Mouse (Mus musculus) ovary, postnatal 14 days (tissue): ENCODE data around the gene Cst6.
A peak's percentile ranks its signal among the peaks of the same experiment; 100 is the strongest.
"Not testable (repeated sequence)": the region's sequence is repeated elsewhere in the genome, so short reads cannot be mapped to it uniquely, and the experiment has no call there.

Experiments used
- DNase-seq: peaks from one replicate; pipeline ENCODE4 v3.0.0; 2022; ENCODE audit warnings: low spot score

Cst6 gene

DNA sequence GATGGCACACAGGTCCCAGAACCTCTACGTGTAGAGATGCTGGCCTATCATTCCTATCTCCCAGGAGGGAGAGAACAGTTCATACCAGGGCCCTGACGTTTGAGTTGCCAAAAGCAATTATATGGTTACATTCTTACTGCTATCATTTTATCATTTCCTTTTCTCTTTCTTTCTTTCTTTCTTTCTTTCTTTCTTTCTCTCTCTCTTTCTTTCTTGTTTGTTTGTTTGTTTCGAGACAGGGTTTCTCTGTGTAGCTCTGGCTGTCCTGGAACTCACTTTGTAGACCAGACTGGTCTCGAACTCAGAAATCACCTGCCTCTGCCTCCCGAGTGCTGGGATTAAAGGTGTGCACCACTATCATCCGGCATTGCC lies at the start of gene Cst6:
Cst6 (minus strand) TSS at position 73 of the 372 bp plus-strand sequence.
- DNase-seq = not testable (repeated sequence)

DNA sequence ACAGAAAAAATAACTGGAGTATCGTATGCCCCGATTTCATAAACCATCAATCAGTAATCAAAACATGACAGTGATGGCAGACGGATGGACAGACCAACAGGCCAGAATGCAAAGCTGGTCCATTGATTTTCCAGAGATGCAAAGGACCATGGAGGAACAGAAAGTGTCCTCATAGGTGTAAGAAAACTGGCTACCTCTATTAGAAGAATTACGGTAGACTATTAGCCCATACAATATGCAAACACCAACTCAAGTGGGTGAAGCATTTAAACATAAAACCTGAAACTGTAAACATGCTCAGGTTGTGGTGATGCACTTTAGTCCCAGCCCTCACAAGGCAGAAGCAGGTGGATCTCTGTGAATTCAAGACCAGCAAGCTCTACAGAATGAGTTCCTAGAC lies 46.0 kb upstream of the Cst6 start:
- no peak for DNase-seq

DNA sequence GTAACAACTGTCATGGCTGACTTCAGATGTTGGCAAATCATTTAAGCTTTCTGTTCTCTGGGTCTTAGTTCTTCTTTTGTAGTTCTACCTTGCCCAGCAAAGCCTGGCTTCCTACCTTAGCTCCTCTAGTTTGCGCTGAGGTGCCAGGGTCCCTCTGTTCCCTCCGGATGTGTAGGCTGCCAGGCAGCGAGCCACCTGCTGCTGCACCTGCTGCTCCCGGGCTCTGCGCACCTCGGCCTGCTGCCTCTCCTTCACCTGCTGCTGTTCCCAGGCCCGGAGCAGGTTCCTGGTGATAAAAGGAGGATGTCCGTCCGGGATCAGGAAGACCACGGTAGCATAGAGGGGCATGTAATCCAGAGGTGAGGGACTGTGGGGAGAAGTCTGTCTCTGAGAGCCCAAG lies 44.8 kb upstream of the Cst6 start:
- no peak for DNase-seq

DNA sequence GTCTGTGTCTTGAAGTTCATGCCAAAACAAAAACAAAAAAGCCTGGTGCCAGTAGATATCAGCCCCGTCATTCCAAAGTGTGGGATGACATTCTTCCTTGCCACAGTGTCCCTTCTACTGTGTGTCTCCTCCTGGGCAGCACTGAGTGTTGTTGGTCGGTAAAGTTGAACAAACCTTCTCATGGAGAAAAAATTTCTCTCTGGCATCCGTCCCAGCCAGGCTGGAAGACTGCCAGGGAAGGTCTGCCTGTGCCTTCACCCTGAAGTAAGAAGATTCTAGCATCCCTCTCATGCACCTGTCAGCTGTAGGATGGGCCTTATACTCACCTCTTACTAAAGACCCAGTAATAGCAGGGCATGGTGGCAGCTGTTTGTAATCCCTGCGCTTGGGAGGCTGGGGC lies 43.5 kb upstream of the Cst6 start:
- peak; percentile 76 for DNase-seq

DNA sequence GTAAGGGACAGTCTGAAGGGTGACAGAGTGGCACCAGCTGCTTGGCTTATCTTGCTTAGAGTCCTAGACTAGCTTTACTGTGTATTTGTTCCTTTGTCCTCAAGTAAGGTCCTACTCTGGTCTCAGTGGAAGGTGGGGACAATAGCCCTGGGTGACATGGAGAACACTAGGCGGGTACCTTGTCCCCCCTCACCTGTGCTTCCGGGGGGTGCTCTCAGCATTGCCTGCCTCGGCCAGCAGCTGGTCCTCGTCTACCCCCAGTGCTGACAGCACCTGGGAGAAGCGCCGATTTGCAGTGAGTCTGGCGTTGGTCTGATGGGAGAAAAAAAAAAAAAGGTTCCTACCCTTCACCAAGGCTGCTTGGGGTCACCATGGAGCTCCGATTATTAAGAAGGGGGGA lies 41.0 kb upstream of the Cst6 start:
- DNase-seq = no peak

DNA sequence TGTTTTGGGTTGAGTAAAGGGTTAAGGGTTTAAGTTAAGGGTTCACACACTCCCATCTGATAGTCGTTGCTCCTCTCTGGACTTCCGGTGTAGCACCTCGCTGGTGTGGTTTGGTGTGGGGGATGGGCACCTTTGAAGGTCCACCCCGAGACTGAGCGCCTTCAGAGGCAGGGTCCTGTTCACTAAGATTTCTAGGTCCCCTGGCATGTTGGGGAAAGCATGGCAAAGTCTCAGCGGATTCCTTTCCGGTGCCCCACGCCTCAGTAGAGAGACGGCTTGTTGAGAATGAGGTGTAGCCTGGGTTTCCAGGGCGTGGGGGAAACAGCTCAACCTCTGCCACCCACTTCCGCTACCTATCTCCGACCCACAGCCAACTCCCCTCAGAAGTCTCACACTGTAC lies 40.3 kb upstream of the Cst6 start:
- DNase-seq = peak; percentile 37

DNA sequence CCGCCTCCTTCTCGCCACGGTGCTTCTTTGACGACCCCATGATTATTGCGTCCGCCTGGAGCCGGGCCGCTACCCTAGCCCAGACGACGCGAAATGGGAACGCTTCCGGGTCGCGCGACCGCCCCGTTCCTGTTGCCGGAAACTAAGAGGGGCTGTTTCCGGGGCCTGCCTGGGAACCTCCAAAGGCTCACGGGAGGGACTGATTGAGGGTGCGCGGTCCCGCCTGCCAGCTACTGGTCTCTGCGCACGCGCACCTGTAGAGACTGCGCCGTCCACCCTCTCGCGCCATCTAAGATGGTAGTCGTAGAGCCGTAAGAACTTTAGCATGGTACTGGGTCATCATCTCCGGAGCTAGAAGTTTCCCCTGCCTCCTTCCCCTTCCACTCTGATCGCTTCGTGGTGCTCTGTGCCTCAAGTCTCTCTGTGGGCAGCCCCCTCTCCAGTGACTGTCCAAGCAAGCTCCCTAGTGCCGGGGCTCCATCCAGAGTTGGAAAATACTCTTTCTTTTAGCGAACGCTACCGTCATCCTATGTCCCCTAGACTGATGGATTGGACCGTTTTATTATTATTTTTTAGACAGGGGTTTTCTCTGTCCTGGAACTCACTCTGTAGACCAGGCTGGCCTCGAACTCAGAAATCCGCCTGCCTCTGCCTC lies 39.3 kb upstream of the Cst6 start, which contains the start of gene Sart1:
Sart1 (minus strand) TSS at position 116 of the 655 bp plus-strand sequence.
- DNase-seq = peak; percentile 85

DNA sequence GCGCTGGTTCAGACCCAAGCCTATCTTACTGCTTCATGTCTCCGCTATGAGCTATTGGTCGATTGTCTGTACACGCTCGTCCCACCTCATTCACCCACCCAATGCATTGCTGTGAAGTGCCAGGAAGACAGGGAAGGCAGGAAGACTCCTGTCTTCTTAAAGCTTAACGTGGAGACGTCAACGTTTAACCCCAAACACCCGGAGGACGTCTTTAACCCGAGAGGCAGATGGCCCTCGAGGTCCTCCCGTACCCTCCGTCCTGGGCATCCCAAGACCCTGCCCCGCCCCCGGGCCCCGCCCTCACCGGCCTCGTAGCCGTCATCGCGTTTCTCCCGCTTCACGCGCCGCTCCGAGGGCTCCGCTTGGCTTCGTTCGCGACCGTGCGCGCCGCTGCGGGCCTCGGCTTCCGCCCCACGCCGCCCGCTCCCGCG lies 38.7 kb upstream of the Cst6 start:
- DNase-seq = no peak

DNA sequence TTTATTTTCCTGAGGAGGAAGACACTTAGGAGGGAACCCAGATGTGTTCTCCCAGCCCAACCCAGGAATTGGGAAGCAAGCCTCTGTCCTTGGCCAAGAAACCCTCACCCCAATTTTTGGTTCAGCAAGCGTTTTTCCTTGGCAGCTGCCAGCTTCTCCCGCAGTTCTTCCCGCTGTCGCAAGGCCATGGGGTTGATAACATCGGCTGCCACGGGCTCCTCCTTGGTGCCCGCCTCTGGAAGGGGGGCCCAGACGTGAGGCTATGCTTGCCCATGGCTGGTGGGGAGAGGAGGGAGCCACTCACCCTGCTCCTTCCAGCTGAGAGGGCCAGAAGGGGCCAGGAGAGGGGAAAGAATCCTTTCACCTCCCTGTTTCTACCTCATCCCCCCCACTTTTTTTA lies 35.3 kb upstream of the Cst6 start:
- DNase-seq = no peak

DNA sequence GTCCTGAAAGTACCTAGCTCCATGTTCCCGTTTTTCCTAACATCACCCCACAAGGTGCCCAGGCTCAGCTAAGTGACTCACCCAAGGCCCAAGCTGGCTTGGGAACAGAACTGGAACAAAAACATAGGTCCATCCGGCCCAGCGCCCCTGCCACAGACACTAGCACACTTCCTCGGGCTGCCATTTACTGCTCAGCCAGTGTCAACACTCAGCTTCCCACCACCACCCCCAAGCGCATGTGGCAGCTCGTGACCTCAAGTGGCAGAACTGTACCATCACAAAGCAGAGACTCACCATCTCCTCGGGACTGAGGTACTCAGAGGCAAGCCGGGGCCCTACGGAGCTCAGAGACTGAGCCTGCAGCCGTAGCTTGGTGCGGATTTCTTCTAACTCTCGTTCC lies 34.0 kb upstream of the Cst6 start:
- no peak for DNase-seq

DNA sequence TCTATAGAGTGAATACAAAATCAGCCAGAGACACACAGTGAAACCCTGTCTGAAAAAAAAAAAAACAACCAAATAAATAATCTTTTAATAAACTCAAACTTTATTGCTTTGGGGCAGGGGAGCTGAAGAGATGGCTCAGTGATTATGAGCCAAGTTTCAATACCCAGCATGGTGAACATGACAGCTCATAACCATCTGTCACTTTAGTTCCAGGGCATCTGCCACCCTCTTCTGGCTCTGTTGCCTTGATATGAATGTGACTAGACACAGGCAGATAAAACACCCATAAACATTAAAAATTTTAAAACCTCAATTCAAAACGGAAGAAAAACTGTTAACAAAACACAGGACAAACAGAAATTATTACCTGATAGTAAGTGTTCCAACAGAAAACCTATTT lies 28.1 kb upstream of the Cst6 start:
- no peak for DNase-seq

DNA sequence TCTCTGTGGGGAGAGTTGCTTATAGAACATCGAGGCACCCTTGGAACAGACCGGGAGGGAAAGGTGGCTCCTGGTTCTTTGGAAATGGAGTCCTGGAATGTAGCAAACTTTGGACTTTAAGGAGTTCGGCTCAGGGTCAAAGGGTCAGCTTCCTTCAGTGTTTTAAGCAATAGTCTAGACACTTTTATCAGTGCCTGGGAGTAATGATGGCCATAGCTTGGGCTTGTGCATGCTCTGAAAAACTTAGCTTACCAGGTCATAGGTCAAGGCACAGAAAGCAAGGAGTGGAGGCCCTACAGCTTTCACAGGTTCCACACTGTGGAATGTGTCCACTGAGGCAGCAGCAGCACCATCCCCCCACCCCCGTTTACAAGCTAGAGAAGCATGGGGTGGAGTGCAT lies 25.4 kb upstream of the Cst6 start:
- no peak for DNase-seq

DNA sequence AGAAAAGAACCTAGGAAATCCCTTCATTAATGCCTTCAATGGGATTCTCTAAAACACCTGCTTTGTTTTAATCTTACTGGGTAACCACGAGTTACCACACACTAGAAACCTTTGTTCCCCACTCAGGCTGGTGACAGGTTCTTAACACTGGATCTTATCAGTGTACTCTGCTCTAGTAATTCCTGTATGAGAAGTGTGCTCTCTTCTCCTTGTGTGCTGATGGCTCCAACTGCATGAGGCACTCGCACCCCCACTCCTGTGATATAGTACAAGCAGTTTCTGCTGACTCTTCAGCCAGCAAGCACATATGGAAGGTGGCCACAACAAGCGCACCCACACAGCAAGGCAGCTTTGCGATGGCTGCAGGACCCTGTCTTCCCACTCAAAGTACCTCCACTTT lies 24.8 kb upstream of the Cst6 start:
- no peak for DNase-seq

DNA sequence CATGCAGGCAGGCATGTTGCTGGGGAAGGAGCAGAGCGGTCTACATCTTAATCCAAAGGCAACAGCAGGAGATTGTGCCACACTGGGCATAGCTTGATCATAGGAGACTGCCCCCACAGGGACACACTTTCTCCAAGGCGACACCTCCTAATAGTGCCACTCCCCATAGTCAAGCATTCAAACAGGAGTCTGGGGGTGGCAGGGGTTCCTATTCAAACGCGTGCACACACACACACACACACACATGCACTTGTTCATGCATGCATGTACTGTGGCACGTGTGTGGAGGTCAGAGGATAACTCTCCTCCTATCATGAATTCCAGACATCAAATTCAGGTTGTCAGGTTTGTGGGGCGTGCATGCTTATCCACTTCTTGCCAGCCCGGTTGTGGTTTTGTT lies 23.4 kb upstream of the Cst6 start:
- DNase-seq = no peak

DNA sequence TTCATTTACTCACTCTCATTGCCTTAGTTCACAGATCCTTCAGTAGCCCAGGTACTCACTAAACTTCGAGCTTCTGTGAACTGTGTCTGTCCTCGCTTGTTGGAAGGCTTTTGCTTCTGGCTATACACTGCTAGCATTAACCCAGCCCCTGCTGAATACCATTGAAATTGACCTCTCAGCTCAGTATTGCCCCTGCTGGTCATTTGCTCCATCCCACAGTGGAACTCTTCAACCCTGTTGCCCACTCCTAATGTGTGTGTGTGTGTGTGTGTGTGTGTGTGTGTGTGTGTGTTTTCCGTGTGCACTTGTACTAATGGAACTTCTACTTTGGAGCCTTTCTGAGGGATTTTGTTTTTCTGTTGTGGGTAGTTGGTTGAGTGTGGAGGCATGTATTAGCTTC lies 21.6 kb upstream of the Cst6 start:
- no peak for DNase-seq

DNA sequence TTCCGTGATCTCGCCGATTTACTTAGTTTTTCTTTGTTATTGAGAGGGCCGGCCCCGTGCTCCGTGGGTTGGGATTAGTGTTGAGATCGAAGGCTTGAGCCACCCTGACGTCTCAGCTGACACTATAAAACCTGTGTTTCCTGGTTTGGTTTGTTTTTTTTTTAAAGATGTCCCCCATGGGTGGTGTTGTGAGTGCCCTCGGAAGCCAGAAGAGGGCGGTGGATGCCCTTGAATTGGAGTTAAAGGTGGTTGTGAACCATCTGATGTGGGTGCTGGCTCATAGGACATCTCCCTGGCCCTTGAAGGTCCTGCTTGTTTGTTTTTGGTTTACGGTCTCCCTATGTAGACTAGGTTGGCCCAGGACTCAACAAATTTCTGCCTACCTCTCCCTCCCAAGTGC lies 18.1 kb upstream of the Cst6 start:
- no peak for DNase-seq

DNA sequence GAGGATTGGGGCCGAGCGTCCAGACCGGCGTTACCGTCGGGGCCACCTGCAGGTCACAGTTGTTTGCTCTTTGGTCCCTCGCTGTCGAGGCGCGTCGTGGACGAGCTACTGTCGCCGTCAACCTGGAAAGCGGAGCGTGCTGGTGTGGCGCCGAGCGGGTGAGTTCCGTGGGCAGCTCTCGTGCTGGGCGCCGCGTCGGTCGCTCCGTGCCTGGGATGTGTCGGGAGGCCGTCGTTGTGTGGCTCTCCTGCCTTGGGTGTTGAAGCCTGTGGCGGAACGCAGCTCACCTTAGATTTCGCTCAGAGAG lies 17.6 kb upstream of the Cst6 start, which contains the start of gene Banf1:
Banf1 (minus strand) TSS at position 116 of the 307 bp plus-strand sequence.
- DNase-seq = no peak

DNA sequence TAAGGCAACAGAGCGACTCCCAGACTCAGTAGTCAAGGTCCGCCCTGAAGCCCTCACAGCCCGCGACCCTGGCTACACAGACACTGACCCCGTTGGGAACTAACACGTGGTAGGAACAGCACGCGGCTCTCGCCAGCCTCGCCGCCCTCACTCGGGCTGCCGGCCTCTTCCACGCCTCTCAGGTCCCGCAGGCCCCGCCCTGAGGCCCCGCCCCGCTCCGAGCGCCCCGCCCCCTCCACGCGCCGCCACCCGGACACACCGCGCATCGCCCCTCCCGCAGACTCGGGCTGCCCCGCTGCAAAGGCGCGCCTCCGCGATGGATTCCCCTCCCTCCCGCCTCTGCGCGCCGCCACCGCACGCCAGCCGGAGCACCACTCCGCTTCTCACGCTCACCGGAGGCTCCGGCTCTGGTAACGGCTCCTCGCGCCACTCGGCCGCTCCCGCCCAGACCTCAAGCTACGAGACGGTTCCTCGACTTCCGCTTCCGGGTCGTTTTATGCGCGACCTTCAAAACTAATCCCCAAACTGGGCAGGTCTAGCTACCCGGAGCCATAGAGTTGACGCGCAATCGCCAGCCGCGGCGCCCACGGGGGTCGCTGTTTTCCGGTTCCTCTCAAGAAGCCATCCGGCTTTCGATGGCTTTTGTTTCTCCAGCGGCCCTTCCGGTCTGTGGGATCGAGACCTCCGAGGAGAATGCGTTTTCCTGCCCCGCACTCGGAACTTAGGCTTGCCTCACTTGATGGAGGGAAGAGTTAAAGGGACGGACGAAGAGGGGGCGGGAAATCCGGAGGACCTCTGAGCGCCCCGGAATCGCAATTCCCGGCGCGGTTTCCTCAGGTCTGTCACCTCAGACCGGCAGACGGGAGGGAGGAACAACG lies 17.0 kb upstream of the Cst6 start, which contains the start of gene Eif1ad:
Eif1ad (plus strand) TSS at position 567 of the 878 bp plus-strand sequence.
- DNase-seq = peak; percentile 92

DNA sequence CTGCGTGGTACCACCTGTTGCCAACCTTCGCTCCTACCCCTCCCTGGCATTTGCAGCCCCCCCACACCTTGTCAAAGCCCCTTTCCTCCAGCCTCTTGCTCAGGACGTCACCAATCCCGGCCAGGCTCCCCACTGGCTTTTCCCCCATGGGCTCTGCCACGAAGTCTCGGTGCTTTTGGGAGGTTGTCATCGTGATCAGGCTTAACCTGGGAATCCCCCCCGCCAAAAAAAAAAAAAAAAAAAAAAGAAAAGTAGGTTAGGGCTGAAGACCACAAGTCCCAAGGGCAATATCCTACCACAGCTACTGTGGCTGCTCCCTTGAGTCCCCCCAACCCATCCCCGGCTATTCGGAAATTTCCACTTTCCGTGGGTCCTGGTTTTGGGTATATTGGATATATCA lies 16.4 kb upstream of the Cst6 start:
- DNase-seq = no peak

DNA sequence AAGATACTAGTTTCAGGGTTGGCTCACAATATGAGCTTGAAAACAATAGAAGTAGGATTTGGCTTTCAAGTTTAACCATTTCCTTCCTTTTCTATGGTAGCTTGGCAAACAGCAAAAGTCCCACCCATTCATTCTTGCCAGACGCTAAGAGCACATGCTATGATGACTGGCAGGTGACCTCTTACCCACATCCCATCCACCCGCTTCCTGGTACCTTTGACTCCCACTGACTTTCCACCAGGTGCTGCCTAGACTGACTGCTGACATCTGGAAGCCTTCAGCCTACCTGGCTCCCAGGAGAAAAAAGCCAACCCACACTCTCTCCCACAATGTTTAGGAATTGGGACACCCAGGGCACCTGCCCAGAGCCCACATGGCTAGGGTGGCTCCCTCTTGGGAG lies 14.8 kb upstream of the Cst6 start:
- no peak for DNase-seq

DNA sequence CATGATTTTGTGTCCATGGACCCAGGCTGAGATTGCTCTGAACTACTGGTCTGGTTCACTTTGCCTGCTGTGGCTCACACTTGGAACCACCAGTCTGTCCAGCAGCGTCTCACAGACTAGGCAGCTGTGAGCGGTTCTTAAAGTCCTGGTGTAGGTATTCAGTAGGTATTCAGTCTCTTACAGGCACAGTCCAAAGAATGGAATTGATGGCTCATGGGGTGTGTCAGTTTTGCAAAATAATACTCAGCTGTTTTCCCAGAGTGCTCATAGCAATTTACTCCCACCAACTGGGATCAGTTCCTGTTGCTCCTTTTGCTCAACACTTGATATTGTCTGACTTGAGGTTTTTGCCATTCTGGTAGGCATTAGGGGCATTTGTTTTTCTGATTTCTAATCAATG lies 12.8 kb upstream of the Cst6 start:
- no peak for DNase-seq

DNA sequence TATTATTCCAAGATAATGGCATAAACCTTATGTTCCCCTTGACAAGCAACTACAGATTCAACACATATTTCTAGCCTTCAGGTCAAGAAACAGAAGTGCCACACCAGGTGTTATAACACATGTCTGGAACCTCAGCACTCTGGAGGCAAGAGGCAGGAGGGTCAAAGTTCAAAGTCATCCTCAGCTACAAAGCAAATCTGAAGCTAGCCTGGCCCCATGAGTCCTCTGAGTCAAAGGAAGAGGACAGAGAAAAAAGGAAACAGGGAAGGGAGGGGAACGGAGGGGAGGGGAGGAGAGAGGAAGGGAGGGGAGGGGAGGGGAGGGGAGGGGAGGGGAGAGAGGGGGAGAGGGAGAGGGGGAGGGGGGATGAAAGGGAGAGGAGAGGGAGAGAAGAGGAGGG lies 6.7 kb upstream of the Cst6 start:
- no peak for DNase-seq

DNA sequence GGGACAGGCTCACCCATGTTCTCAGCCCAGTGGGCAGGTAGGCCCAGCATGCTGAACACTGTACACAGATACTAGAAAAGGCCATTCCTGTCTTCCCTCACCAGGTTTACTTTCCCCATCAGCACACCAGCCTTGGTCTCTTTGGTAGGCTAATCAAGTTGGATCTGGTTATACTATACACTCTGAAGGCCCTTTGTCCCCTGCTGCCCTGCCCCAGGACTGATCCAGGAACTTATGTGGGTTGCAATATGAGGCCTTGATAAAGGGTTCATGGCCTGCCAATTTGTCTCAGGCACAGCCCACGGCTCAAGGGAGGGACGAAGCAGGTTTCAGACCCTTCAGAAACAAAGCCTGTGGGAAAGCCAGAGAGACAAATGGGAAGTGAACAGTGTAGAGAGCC lies 4.2 kb upstream of the Cst6 start:
- no peak for DNase-seq
